Mouse (Mus musculus) testis, adult 2 months (tissue): Measurements from ENCODE around the gene Cuedc2. TPM values are rescaled to one million over a fixed set of nuclear protein-coding genes. Genes with fewer than 3 reads are reported as not detected.

Experiments
- H3K27ac ChIP-seq: fragments of 200-500 bp; 2 replicates; pipeline ENCODE4 v1.5.1; 2012; ENCODE audit warnings: low read depth, low read length; ENCODE audit not compliant: control insufficient read depth, insufficient read depth
- H3K27me3 ChIP-seq: fragments of 200-500 bp; 2 replicates; pipeline ENCODE4 v1.6.1; 2012; ENCODE audit warnings: mild to moderate bottlenecking, low read length, moderate library complexity; ENCODE audit not compliant: control insufficient read depth, insufficient read depth
- H3K36me3 ChIP-seq: fragments of 200-500 bp; 2 replicates; pipeline ENCODE4 v1.6.1; 2012; ENCODE audit warnings: mild to moderate bottlenecking, low read length; ENCODE audit not compliant: control insufficient read depth, insufficient read depth
- H3K4me1 ChIP-seq: fragments of 200-500 bp; 2 replicates; pipeline ENCODE4 v1.6.1; 2012; ENCODE audit warnings: low read length; ENCODE audit not compliant: control insufficient read depth, insufficient read depth
- H3K4me3 ChIP-seq: fragments of 200-500 bp; 2 replicates; pipeline ENCODE4 v1.5.1; 2012; ENCODE audit warnings: low read depth, mild to moderate bottlenecking, low read length, moderate library complexity, mixed read lengths; ENCODE audit not compliant: control insufficient read depth
- CTCF ChIP-seq: fragments of 200-500 bp; IDR thresholded peaks from 2 replicates; pipeline ENCODE4 v1.5.1; 2012; ENCODE audit warnings: low read depth, mild to moderate bottlenecking, inconsistent platforms, low read length, moderate library complexity; ENCODE audit not compliant: control insufficient read depth, insufficient read depth, insufficient replicate concordance
- POLR2A ChIP-seq: fragments of 200-500 bp; IDR thresholded peaks from 2 replicates; pipeline ENCODE4 v1.6.1; 2012; ENCODE audit warnings: low read depth, mild to moderate bottlenecking, inconsistent platforms, low read length, moderate library complexity; ENCODE audit not compliant: control insufficient read depth
- polyA plus RNA-seq: library from polyadenylated mRNA; depleted of rRNA; stranded (reverse); fragments of >200 nt; gene quantifications from 2 replicates; pipeline ENCODE4 v1.2.3, GENCODE M21; 2012

The Cuedc2 gene
- polyA plus RNA-seq, 1 experiment, result 24.5 TPM

GRCm38 (mm10) chr19:46323716-46324115 is 14.8 kb downstream of the Cuedc2 start:
- Histone ChIP-seq H3K27me3 (no peaks in the 10 kb centered on the region), H3K4me3 (no peak overlapping the region)

GRCm38 (mm10) chr19:46322996-46323572 is 15.4 kb downstream of the Cuedc2 start:
- Histone ChIP-seq H3K27ac (no peak overlapping the region), H3K4me3 (peak overlapping the region; percentile 70), H3K36me3 (no peaks in the 10 kb centered on the region), H3K4me1 (peaks cover 22% of the 10 kb centered on the region), H3K27me3 (no peaks in the 10 kb centered on the region)
- TF ChIP-seq POLR2A (no peak), CTCF (no peak)

More at GRCm38 (mm10) chr19:46323716-46324115, 14.8 kb downstream of the Cuedc2 start:
- H3K27ac ChIP-seq, result no peak overlapping the region
- TF ChIP-seq CTCF (no peak), POLR2A (no peak)
- H3K4me1 ChIP-seq, result peaks cover 17% of the 10 kb centered on the region
- H3K36me3 ChIP-seq, result no peaks in the 10 kb centered on the region

GRCm38 (mm10) chr19:46322144-46322995 is 16.1 kb downstream of the Cuedc2 start:
- TF ChIP-seq CTCF (no peak), POLR2A (no peak)
- Histone ChIP-seq H3K4me1 (peaks cover 21% of the 10 kb centered on the region), H3K27ac (no peak overlapping the region)

GRCm38 (mm10) chr19:46321101-46321943 is 17.2 kb downstream of the Cuedc2 start:
- Histone ChIP-seq H3K27ac (no peak overlapping the region), H3K4me3 (peak overlapping the region; percentile 70), H3K27me3 (peaks cover 3% of the 10 kb centered on the region; the same call in 1 of the 2 replicates), H3K36me3 (no peaks in the 10 kb centered on the region), H3K4me1 (peaks cover 21% of the 10 kb centered on the region)
- TF ChIP-seq CTCF (no peak), POLR2A (0 out of 2 replicates have a peak, but pooled peaks have one; percentile 0)

More at GRCm38 (mm10) chr19:46322144-46322995, 16.1 kb downstream of the Cuedc2 start:
- Histone ChIP-seq H3K4me3 (peak overlapping the region; percentile 70), H3K27me3 (peaks cover 3% of the 10 kb centered on the region; the same call in 1 of the 2 replicates), H3K36me3 (no peaks in the 10 kb centered on the region)

GRCm38 (mm10) chr19:46320076-46320785 is 18.3 kb downstream of the Cuedc2 start:
- peak overlapping the region; percentile 70 for H3K4me3 ChIP-seq
- TF ChIP-seq CTCF, result no peak
- no peak for TF ChIP-seq POLR2A
- peaks cover 3% of the 10 kb centered on the region; the same call in 1 of the 2 replicates for H3K27me3 ChIP-seq
- H3K36me3 ChIP-seq, result no peaks in the 10 kb centered on the region
- no peak overlapping the region for H3K27ac ChIP-seq
- H3K4me1 ChIP-seq, result peaks cover 20% of the 10 kb centered on the region

GRCm38 (mm10) chr19:46318586-46319378 is 19.7 kb downstream of the Cuedc2 start:
- peaks cover 23% of the 10 kb centered on the region for H3K4me1 ChIP-seq
- peak overlapping the region; percentile 75 for H3K4me3 ChIP-seq
- no peak overlapping the region for H3K27ac ChIP-seq
- TF ChIP-seq POLR2A (no peak), CTCF (no peak)
- no peaks in the 10 kb centered on the region for H3K36me3 ChIP-seq
- H3K27me3 ChIP-seq, result peaks cover 3% of the 10 kb centered on the region; the same call in 1 of the 2 replicates
